Mouse (Mus musculus) lung, embryonic 16.5 days (tissue): ENCODE results near the gene Rgs9bp. TPM values are rescaled to one million over a fixed set of nuclear protein-coding genes. Genes with fewer than 3 reads are reported as not detected.
A peak's percentile ranks its signal among the peaks of the same experiment; 100 is the strongest.

Source experiments
- ATAC-seq: fragments of 200-750 bp; cut with Nextera tagmentation; 2 replicates; pipeline ENCODE4 v1.8.0; 2017; ENCODE audit warnings: low read depth, mild to moderate bottlenecking, moderate library complexity
- H3K27ac ChIP-seq: fragments of 300-500 bp; sonication (generic); 2 replicates; pipeline ENCODE4 v1.5.1; 2014; ENCODE audit warnings: mild to moderate bottlenecking, control low read depth, low read length
- H3K27me3 ChIP-seq: fragments of 300-500 bp; sonication (generic); 2 replicates; pipeline ENCODE4 v1.6.1; 2014; ENCODE audit warnings: low read depth, low read length, mixed read lengths; ENCODE audit not compliant: control insufficient read depth, insufficient read depth
- H3K36me3 ChIP-seq: fragments of 300-500 bp; sonication (generic); 2 replicates; pipeline ENCODE4 v1.6.1; 2014; ENCODE audit warnings: low read length; ENCODE audit not compliant: control insufficient read depth, insufficient read depth
- H3K4me1 ChIP-seq: fragments of 300-500 bp; sonication (generic); replicated peaks from 2 replicates; pipeline ENCODE4 v1.6.1; 2014; ENCODE audit warnings: low read length, mixed read lengths; ENCODE audit not compliant: control insufficient read depth, insufficient read depth
- H3K4me2 ChIP-seq: fragments of 300-500 bp; sonication (generic); 2 replicates; pipeline ENCODE4 v1.6.1; 2014; ENCODE audit warnings: low read depth, low read length, control low read depth
- H3K4me3 ChIP-seq: fragments of 300-500 bp; sonication (generic); 2 replicates; pipeline ENCODE4 v1.5.1; 2014; ENCODE audit warnings: mild to moderate bottlenecking, low read length, control low read depth
- H3K9ac ChIP-seq: fragments of 300-500 bp; sonication (generic); 2 replicates; pipeline ENCODE4 v1.6.1; 2014; ENCODE audit warnings: low read length, control low read depth
- H3K9me3 ChIP-seq: fragments of 300-500 bp; sonication (generic); 2 replicates; pipeline ENCODE4 v1.6.1; 2016; ENCODE audit warnings: low read length; ENCODE audit not compliant: control insufficient read depth
- WGBS: fragments of 180-500 bp; shearing (Covaris S2); extraction: QIAGEN DNeasy Blood & Tissue Kit; methylation state at CpG from one replicate; pipeline ENCODE4 v1.1.7; 2014; 5-methylcytosine and 5-hydroxymethylcytosine counted together
- polyA plus RNA-seq: library from polyadenylated mRNA; unstranded; fragments of >200 nt; fragmentation: Nextera tagmentation; extraction: Ambion mirVana; gene quantifications from 2 replicates; pipeline ENCODE4 v1.2.1, GENCODE M21; 2015

The Rgs9bp gene
- polyA plus RNA-seq, 1 experiment from 2014 or later: 0.06 TPM

DNA sequence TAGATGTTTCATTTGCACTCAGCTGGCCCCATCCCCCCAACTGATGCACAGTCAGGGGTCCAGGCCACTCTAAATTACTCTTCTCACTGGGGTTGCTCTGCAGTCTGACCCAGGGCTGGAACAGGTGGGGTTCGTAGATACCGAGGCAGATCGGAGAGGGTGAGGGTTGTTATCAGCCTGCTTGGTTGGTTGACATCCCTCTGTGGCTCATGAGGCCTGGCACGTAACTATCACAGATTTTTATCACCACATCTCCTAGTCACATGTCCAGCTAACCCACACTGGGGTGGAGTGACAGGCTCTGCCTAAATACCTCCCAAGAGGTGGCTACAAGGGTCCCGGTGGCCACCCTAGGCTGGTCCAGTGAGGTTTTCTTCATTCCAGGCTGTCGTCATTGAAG is 15.7 kb upstream of the Rgs9bp start:
- no peak overlapping the region for H3K4me3 ChIP-seq
- no peak for ATAC-seq
- H3K9me3 ChIP-seq: no peaks in the 10 kb centered on the region
- no peak overlapping the region for H3K4me2 ChIP-seq
- H3K27me3 ChIP-seq: no peaks in the 10 kb centered on the region
- no peak overlapping the region for H3K9ac ChIP-seq
- H3K27ac ChIP-seq: no peak overlapping the region
- peaks cover 24% of the 10 kb centered on the region for H3K36me3 ChIP-seq
- 80% methylated on average over 6 of the region's 6 CpGs for WGBS
- H3K4me1 ChIP-seq: no peaks in the 10 kb centered on the region

- Histone ChIP-seq H3K4me1 (no peaks in the 10 kb centered on the region), H3K27me3 (no peaks in the 10 kb centered on the region)
Measured at GRCm38 (mm10) chr7:35600031-35600430, 14.6 kb upstream of the Rgs9bp start.

GRCm38 (mm10) chr7:35599492-35599891 is 14.1 kb upstream of the Rgs9bp start:
- Histone ChIP-seq H3K27ac (no peak overlapping the region), H3K27me3 (no peaks in the 10 kb centered on the region), H3K9ac (no peak overlapping the region), H3K9me3 (no peaks in the 10 kb centered on the region), H3K36me3 (peaks cover 21% of the 10 kb centered on the region), H3K4me2 (no peak overlapping the region), H3K4me3 (no peak overlapping the region), H3K4me1 (no peaks in the 10 kb centered on the region)
- 87% methylated on average over 9 of the region's 9 CpGs for WGBS
- ATAC-seq: no peak

More at GRCm38 (mm10) chr7:35600031-35600430, 14.6 kb upstream of the Rgs9bp start:
- no peak for ATAC-seq
- no peak overlapping the region for H3K27ac ChIP-seq
- H3K9ac ChIP-seq: no peak overlapping the region
- H3K9me3 ChIP-seq: no peaks in the 10 kb centered on the region
- peaks cover 21% of the 10 kb centered on the region for H3K36me3 ChIP-seq
- no peak overlapping the region for H3K4me3 ChIP-seq
- 92% methylated on average over 10 of the region's 10 CpGs for WGBS
- no peak overlapping the region for H3K4me2 ChIP-seq

DNA sequence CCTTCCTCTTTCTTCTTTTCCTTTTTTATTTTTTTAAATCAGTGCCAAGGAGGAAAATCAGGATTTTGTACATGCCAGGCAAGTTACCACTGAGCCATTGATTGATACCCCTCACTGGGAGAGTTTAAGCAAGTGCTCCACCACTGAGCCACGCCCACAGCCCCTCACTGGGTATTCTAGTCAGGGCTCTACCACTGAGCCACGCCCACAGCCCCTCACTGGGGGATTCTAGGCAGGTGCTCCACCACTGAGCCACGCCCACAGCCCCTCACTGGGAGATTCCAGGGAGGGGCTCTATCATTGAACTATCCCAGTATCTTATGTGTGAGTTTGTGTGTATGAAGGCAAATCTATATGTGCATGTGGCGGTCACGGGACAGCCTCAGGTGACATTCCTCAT is 8.9 kb upstream of the Rgs9bp start:
- Histone ChIP-seq H3K4me3 (no peak overlapping the region), H3K4me1 (no peaks in the 10 kb centered on the region), H3K27ac (no peak overlapping the region), H3K36me3 (peaks cover 13% of the 10 kb centered on the region), H3K9ac (no peak overlapping the region), H3K9me3 (no peaks in the 10 kb centered on the region), H3K4me2 (no peak overlapping the region), H3K27me3 (no peaks in the 10 kb centered on the region)
- ATAC-seq: no peak
- 87% methylated on average over 5 of the region's 5 CpGs for WGBS

- Histone ChIP-seq H3K27me3 (no peaks in the 10 kb centered on the region), H3K9me3 (no peaks in the 10 kb centered on the region), H3K4me1 (peaks cover 7% of the 10 kb centered on the region), H3K9ac (no peak overlapping the region), H3K4me3 (no peak overlapping the region), H3K36me3 (peaks cover 13% of the 10 kb centered on the region), H3K27ac (0 out of 2 replicates have a peak overlapping the region, but pooled peaks have one; percentile 16), H3K4me2 (no peak overlapping the region)
- ATAC-seq: no peak
- 79% methylated on average over 10 of the region's 10 CpGs for WGBS
Measured at GRCm38 (mm10) chr7:35590731-35591191, 5.4 kb upstream of the Rgs9bp start.

DNA sequence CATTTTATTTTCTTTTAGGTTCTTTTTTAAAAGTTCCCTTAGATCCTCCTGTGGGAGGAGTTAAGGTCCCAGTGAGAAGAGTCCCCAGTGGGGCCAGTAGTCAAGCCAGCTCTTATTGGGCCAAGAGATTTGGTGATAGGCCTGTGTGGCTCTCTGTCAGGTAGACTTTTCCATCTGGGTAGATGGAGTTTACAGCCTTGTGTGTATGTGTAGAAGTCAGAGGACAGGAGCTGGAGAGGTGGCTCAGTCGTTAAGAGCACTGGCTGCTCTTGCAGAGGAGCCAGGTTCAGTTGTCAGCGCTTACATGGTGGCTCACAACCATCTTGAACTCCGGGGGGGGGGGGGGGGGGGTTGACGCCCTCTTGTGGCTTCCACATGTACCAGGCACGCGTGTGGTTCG is 4.1 kb upstream of the Rgs9bp start:
- 69% methylated on average over 5 of the region's 7 CpGs for WGBS
- Histone ChIP-seq H3K27me3 (peaks cover 5% of the 10 kb centered on the region), H3K27ac (no peak overlapping the region), H3K9ac (no peak overlapping the region), H3K4me2 (no peak overlapping the region), H3K9me3 (no peaks in the 10 kb centered on the region), H3K4me1 (peaks cover 9% of the 10 kb centered on the region), H3K4me3 (no peak overlapping the region), H3K36me3 (peaks cover 13% of the 10 kb centered on the region)
- no peak for ATAC-seq

- H3K9me3 ChIP-seq: no peaks in the 10 kb centered on the region
- H3K27ac ChIP-seq: no peak overlapping the region
- no peak for ATAC-seq
- no peak overlapping the region for H3K9ac ChIP-seq
- peaks cover 13% of the 10 kb centered on the region for H3K36me3 ChIP-seq
- H3K27me3 ChIP-seq: peaks cover 11% of the 10 kb centered on the region
- H3K4me2 ChIP-seq: no peak overlapping the region
- 69% methylated on average over 9 of the region's 9 CpGs for WGBS
- no peak overlapping the region for H3K4me3 ChIP-seq
- peaks cover 12% of the 10 kb centered on the region for H3K4me1 ChIP-seq
Measured at GRCm38 (mm10) chr7:35588680-35589428, 3.5 kb upstream of the Rgs9bp start.

DNA sequence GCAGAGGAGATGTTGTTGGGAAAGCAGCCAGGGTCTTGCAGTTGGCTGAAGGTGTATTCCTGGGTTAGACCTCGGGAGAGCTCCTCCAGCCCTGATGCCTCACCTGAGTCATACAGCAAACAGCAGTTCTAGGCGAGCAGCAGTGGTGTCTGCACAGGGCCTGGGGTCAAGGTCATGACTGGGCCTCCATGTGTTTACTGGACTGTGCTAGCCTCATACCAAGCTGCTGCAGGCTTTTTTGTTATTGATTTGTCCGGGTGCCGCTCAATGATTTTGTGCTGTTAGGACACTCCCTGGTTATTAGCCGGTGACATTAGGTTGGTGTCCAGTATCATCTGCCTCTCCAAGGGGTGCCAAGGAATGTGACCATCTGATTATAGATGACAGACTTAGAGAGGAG is 2.3 kb upstream of the Rgs9bp start:
- WGBS: 63% methylated on average over 5 of the region's 5 CpGs
- H3K9ac ChIP-seq: no peak overlapping the region
- ATAC-seq: no peak
- no peak overlapping the region for H3K4me3 ChIP-seq
- H3K4me2 ChIP-seq: no peak overlapping the region
- H3K36me3 ChIP-seq: peaks cover 4% of the 10 kb centered on the region
- H3K27ac ChIP-seq: no peak overlapping the region
- H3K27me3 ChIP-seq: peaks cover 21% of the 10 kb centered on the region
- peaks cover 12% of the 10 kb centered on the region for H3K4me1 ChIP-seq
- H3K9me3 ChIP-seq: no peaks in the 10 kb centered on the region

DNA sequence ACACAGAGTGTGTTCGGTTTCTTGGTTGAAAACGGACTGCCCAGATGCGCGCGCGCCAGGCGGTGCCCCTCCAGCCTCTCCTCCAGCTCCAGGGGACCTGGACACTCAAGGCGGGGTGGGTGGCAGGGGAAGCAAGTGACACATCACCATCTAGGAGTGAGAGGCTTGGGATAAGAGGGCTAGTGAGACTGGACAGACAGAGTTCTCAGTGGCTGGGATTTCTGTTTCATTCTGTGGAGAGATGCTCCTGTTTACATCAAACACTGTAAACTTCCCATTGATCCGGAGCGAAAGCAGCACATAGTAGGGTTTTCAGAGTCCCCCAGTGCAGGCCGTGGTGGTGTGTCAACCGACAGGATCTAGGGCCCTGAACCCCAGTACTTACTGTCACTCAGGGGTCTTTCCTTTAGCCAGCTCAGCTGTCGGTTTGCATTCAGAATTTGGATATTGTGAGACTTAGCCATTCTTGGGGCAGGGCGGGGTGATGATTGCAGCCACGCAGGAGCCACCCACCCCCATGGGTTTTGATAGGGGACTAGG is 1.6 kb upstream of the Rgs9bp start:
- H3K9me3 ChIP-seq: no peaks in the 10 kb centered on the region
- peak overlapping the region; percentile 78 for H3K4me3 ChIP-seq
- H3K27me3 ChIP-seq: peaks cover 25% of the 10 kb centered on the region
- peaks cover 12% of the 10 kb centered on the region for H3K4me1 ChIP-seq
- H3K36me3 ChIP-seq: no peaks in the 10 kb centered on the region
- no peak for ATAC-seq
- H3K9ac ChIP-seq: peak overlapping the region; percentile 81
- H3K27ac ChIP-seq: no peak overlapping the region
- peak overlapping the region; percentile 84 for H3K4me2 ChIP-seq
- 21% methylated on average over 15 of the region's 15 CpGs for WGBS
